Mouse (Mus musculus): ENCODE data around the gene Chst8. TPM values are rescaled to one million over a fixed set of nuclear protein-coding genes. Genes with fewer than 3 reads are reported as not detected.
A peak's percentile ranks its signal among the peaks of the same experiment; 100 is the strongest.

Chst8 gene
- polyA plus RNA-seq, 1 experiment from 2014 or later: 9.7 TPM

DNA sequence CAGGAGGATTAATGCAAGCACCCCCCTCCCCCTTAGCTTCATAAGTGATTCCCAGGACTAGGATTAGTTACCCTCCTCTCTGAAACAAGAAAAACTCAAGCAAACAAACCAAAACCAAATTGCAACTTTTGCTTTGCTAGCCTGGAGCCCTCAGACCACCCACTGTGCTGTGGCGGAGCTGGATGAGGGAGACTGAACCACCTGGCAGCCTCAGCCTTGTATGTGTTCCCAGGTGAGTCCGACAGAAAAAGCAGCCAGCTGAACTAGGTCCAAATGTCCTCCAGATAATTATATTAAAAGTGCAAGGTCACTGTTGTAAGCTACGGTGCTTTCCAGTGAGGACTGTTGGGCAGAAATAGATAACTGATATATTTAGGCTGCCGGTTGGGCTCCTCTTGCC, 25.7 kb upstream of the Chst8 start:
- Histone ChIP-seq H3K36me3 (ENCODE audit: control insufficient read depth, insufficient read depth, low read length) (no peaks in the 10 kb centered on the region), H3K27ac (ENCODE audit: low read depth, low read length) (no peak overlapping the region), H3K9me3 (ENCODE audit: control insufficient read depth, low read length) (no peaks in the 10 kb centered on the region), H3K27me3 (ENCODE audit: control insufficient read depth, insufficient read depth, low read length) (no peaks in the 10 kb centered on the region), H3K4me3 (ENCODE audit: low read depth, low read length) (no peak overlapping the region), H3K4me1 (ENCODE audit: control insufficient read depth, insufficient read depth, low read length) (no peaks in the 10 kb centered on the region), H3K4me2 (ENCODE audit: low read depth, low read length) (no peak overlapping the region), H3K9ac (replicated peaks; ENCODE audit: low read depth, low read length) (no peak overlapping the region)
- WGBS: 88% methylated on average over 4 of the region's 4 CpGs
- no peak for ATAC-seq (ENCODE audit: low read depth)

DNA sequence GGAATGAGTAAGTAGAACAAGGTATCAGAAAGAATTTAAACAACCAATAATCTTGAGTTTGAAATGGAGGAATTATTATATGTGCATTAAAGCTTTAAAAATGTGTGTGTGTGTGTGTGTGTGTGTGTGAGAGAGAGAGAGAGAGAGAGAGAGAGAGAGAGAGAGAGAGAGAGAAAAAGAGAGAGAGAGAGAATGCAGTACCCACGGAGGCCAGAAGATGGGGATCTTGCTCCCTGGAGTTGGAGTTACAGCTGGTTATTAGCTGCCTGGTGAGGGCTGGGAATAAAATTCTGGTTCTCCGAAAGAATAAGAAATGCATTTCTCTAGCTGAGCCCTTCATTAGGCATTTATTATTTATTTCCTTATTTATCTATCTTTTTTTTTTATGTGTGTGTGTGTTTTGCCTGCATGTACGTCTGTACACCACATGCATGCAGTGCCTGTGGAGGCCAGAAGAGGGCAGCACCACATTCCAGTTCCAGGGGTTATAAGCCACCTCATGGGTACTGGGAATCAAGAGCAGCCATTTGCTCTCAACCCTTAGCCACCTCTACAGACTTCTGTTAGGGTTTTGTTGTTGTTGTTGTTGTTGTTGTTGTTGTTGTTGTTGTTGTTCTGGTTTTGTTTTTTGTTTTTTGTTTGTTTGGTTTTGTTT, 13.9 kb upstream of the Chst8 start:
- H3K4me2 ChIP-seq (ENCODE audit: low read depth, low read length): no peak overlapping the region
- no peak overlapping the region for H3K9ac ChIP-seq (replicated peaks; ENCODE audit: low read depth, low read length)
- H3K9me3 ChIP-seq (ENCODE audit: control insufficient read depth, low read length): no peaks in the 10 kb centered on the region
- no peaks in the 10 kb centered on the region for H3K4me1 ChIP-seq (ENCODE audit: control insufficient read depth, insufficient read depth, low read length)
- no peak overlapping the region for H3K27ac ChIP-seq (ENCODE audit: low read depth, low read length)
- no peaks in the 10 kb centered on the region for H3K27me3 ChIP-seq (ENCODE audit: control insufficient read depth, insufficient read depth, low read length)
- no peak for ATAC-seq (ENCODE audit: low read depth)
- no peak overlapping the region for H3K4me3 ChIP-seq (ENCODE audit: low read depth, low read length)
- H3K36me3 ChIP-seq (ENCODE audit: control insufficient read depth, insufficient read depth, low read length): no peaks in the 10 kb centered on the region
- 38% methylated on average over 3 of the region's 3 CpGs for WGBS

DNA sequence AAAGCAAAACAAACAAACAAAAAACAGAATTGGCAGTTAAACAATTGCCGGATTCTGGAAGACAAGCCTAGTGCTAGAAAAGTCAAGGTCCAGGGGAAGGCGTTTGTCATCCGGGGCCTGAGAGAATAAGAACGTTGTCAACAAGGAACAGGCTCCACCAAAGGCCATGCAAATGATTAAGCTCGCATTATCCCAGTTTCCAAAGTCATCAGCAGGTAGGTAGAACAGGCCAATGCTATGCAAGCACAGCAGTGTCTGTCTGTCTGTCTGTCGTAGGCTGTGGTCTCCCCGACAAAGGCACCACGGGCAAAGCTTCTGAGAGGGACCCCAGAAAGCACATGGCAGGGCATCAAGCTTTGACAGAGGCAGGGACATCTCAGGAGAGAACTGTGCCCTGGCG, 9.1 kb upstream of the Chst8 start:
- Histone ChIP-seq H3K4me2 (ENCODE audit: low read depth, low read length) (no peak overlapping the region), H3K36me3 (ENCODE audit: control insufficient read depth, insufficient read depth, low read length) (no peaks in the 10 kb centered on the region), H3K9me3 (ENCODE audit: control insufficient read depth, low read length) (no peaks in the 10 kb centered on the region), H3K4me1 (ENCODE audit: control insufficient read depth, insufficient read depth, low read length) (no peaks in the 10 kb centered on the region), H3K9ac (replicated peaks; ENCODE audit: low read depth, low read length) (no peak overlapping the region), H3K27ac (ENCODE audit: low read depth, low read length) (no peak overlapping the region), H3K4me3 (ENCODE audit: low read depth, low read length) (no peak overlapping the region), H3K27me3 (ENCODE audit: control insufficient read depth, insufficient read depth, low read length) (no peaks in the 10 kb centered on the region)
- WGBS: 85% methylated on average over 9 of the region's 9 CpGs
- ATAC-seq (ENCODE audit: low read depth): no peak

DNA sequence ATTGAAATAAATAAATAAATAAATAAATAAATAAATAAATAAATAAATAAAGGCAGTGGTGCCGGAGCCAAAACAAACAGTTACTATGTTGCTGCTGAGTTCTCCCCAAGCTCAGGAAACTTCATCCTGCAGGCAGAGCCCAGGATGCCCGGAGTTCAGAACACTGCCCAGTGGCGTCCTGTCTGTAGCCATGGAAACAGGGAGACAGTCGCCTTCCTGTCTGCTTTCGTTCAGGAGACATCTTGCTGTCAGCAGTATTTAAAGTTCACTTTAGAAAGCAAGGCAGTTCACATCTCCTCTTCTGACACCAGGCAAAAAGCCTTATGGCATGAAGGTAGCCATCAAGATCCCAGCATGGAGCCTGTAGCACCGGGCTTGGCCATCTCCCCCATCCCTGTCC, 8.0 kb upstream of the Chst8 start:
- no peaks in the 10 kb centered on the region for H3K36me3 ChIP-seq (ENCODE audit: control insufficient read depth, insufficient read depth, low read length)

DNA sequence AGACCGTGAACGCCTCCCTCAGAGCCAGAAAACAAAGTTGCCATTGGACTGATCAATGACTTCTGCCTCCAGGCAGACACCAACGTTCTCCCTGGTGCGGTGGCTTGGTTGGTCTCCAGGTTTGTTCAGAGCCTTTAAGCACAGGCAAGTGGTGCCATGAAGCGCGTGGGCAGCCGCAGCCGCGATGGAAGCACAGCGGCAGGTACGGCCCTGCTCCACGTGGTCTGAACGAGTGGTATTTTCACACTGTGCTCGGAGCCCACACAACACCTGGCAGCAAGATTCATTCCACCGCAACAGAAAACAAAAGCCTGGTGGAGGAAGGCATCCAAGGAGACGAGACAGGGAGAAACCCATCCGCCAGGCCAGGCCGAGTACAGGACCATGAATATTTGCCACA, 7.3 kb upstream of the Chst8 start:
- Histone ChIP-seq H3K27me3 (ENCODE audit: control insufficient read depth, insufficient read depth, low read length) (no peaks in the 10 kb centered on the region), H3K4me1 (ENCODE audit: control insufficient read depth, insufficient read depth, low read length) (no peaks in the 10 kb centered on the region), H3K4me2 (ENCODE audit: low read depth, low read length) (no peak overlapping the region), H3K36me3 (ENCODE audit: control insufficient read depth, insufficient read depth, low read length) (no peaks in the 10 kb centered on the region), H3K9ac (replicated peaks; ENCODE audit: low read depth, low read length) (no peak overlapping the region), H3K27ac (ENCODE audit: low read depth, low read length) (no peak overlapping the region), H3K4me3 (ENCODE audit: low read depth, low read length) (no peak overlapping the region), H3K9me3 (ENCODE audit: control insufficient read depth, low read length) (no peaks in the 10 kb centered on the region)
- WGBS: 84% methylated on average over 18 of the region's 18 CpGs
- ATAC-seq (ENCODE audit: low read depth): no peak

More for the DNA sequence above, 8.0 kb upstream of the Chst8 start:
- Histone ChIP-seq H3K4me2 (ENCODE audit: low read depth, low read length) (no peak overlapping the region), H3K4me1 (ENCODE audit: control insufficient read depth, insufficient read depth, low read length) (no peaks in the 10 kb centered on the region), H3K9me3 (ENCODE audit: control insufficient read depth, low read length) (no peaks in the 10 kb centered on the region), H3K27ac (ENCODE audit: low read depth, low read length) (no peak overlapping the region), H3K9ac (replicated peaks; ENCODE audit: low read depth, low read length) (no peak overlapping the region), H3K27me3 (ENCODE audit: control insufficient read depth, insufficient read depth, low read length) (no peaks in the 10 kb centered on the region), H3K4me3 (ENCODE audit: low read depth, low read length) (no peak overlapping the region)
- WGBS: 25% methylated on average over 6 of the region's 6 CpGs
- ATAC-seq (ENCODE audit: low read depth): no peak

DNA sequence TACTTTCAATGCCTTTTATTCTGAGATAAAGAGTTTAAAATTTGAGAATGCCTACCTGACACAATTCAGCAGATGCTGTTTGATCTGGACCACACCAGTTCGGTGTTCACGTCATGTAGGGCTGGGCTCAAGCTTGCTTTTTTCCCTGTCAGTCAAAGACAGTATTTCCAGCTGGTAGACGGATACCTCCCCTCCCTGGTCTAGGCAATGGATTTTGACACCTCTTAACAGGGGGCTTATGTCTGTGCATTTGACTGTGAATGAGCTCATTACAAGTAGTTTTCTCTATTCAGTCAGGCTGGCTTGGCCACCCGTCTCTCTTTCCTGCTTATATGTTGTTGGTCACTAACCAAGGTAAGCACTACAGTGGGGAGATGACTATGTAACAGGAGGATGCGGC, 6.1 kb upstream of the Chst8 start:
- no peak for ATAC-seq (ENCODE audit: low read depth)
- Histone ChIP-seq H3K27ac (ENCODE audit: low read depth, low read length) (no peak overlapping the region), H3K4me1 (ENCODE audit: control insufficient read depth, insufficient read depth, low read length) (no peaks in the 10 kb centered on the region), H3K9ac (replicated peaks; ENCODE audit: low read depth, low read length) (no peak overlapping the region), H3K4me3 (ENCODE audit: low read depth, low read length) (no peak overlapping the region), H3K27me3 (ENCODE audit: control insufficient read depth, insufficient read depth, low read length) (no peaks in the 10 kb centered on the region), H3K9me3 (ENCODE audit: control insufficient read depth, low read length) (no peaks in the 10 kb centered on the region), H3K36me3 (ENCODE audit: control insufficient read depth, insufficient read depth, low read length) (no peaks in the 10 kb centered on the region), H3K4me2 (ENCODE audit: low read depth, low read length) (no peak overlapping the region)
- WGBS: 74% methylated on average over 5 of the region's 5 CpGs

DNA sequence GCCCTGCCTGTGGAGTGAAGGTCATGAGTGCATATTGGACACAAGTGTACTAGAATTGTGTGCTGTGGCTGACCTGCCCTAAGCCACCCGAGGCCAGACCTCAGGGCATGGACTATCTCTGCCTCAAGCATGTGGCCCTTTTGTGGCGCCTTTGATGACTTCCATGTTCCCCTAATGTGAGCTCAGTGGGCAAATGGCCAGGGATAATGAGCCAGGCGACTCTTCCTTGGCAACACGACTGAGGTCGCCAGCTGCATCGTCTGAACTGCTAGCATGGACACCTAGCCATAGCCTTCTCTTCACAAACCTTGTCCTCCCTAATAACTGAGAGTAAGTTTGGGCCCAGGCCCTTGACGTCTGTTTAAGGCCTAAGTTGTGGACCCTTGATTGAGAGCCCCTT, 4.5 kb upstream of the Chst8 start:
- 0 out of 2 replicates have a peak, but pooled peaks cover 4% of the 10 kb centered on the region for H3K4me1 ChIP-seq (ENCODE audit: control insufficient read depth, insufficient read depth, low read length)
- no peaks in the 10 kb centered on the region for H3K36me3 ChIP-seq (ENCODE audit: control insufficient read depth, insufficient read depth, low read length)
- no peak overlapping the region for H3K4me3 ChIP-seq (ENCODE audit: low read depth, low read length)
- ATAC-seq (ENCODE audit: low read depth): no peak
- peaks cover 2% of the 10 kb centered on the region; the same call in 1 of the 2 replicates for H3K27me3 ChIP-seq (ENCODE audit: control insufficient read depth, insufficient read depth, low read length)
- H3K27ac ChIP-seq (ENCODE audit: low read depth, low read length): no peak overlapping the region
- no peak overlapping the region for H3K4me2 ChIP-seq (ENCODE audit: low read depth, low read length)
- no peak overlapping the region for H3K9ac ChIP-seq (replicated peaks; ENCODE audit: low read depth, low read length)
- 70% methylated on average over 7 of the region's 7 CpGs for WGBS
- no peaks in the 10 kb centered on the region for H3K9me3 ChIP-seq (ENCODE audit: control insufficient read depth, low read length)

DNA sequence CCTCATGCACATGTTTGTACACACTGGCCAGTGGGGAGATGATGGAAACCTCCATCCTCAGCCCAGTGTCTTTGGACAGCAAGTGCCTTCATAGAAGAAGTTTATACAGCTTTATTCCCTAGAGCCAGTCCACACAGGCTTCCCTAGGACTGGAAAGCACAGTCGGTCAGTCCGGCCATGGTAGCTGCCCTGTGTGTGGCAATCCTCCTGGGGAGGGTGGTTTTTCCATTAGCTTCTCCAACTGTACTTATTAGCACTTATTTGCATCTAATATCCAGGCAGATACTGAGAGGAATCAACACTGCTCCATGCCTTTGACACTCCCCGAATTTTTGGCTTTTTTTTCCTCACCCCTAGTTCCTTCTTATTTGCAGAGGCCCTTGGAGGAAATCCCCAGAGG, 2.3 kb upstream of the Chst8 start:
- H3K4me3 ChIP-seq (ENCODE audit: low read depth, low read length): no peak overlapping the region
- H3K27me3 ChIP-seq (ENCODE audit: control insufficient read depth, insufficient read depth, low read length): peaks cover 5% of the 10 kb centered on the region; the same call in 1 of the 2 replicates
- 0 out of 2 replicates have a peak, but pooled peaks cover 10% of the 10 kb centered on the region for H3K4me1 ChIP-seq (ENCODE audit: control insufficient read depth, insufficient read depth, low read length)
- no peaks in the 10 kb centered on the region for H3K36me3 ChIP-seq (ENCODE audit: control insufficient read depth, insufficient read depth, low read length)
- no peak for ATAC-seq (ENCODE audit: low read depth)
- H3K9me3 ChIP-seq (ENCODE audit: control insufficient read depth, low read length): no peaks in the 10 kb centered on the region
- WGBS: 81% methylated on average over 3 of the region's 3 CpGs
- no peak overlapping the region for H3K4me2 ChIP-seq (ENCODE audit: low read depth, low read length)
- H3K9ac ChIP-seq (replicated peaks; ENCODE audit: low read depth, low read length): no peak overlapping the region
- no peak overlapping the region for H3K27ac ChIP-seq (ENCODE audit: low read depth, low read length)

DNA sequence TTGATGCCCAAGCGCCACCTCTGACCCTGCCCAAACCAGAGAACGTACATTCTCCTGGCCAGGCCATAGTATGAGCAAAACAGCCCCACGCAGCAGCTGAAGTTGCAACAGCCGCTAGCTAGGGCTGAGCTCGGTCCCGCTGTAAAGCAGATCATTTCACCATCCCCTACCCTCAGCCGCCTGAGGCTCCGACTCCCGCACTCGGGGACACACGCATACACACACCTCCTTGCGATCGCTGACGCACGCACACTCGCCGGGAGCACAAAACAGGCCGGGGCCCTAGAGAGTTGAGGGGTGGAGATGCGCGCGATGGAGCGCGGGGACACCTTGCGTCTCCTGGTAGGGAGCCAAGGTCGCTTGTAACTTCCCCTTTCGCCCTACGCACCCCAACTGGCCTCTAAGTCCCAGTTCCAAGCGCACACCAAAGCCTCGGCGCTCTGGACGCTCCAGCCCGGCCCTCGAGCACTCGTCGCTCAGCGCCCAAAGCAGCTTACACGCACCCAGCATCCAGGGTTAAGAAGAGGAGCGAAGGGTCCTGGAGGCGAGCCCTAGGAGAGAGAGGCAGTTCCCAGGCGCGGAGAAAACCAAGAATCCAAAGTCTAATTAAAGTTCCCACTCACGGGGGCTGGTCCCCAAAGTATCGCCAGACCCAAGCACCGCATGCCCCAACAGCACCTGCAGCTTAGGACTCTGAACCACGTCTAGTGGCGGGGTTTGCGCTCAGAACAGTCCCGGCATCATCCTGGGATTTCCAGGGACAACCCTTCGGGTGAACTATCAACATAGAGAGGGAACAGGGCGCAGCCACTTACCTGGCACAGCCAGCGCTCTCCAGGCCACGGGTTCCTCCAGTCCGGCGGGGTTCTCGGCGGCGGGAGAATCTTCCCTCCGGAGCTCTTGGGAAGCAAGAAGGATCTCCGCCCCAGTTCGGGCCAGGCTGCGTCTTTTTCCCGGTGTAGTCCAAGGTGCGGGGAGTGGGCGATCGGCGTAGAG, 682 bp downstream of the Chst8 start:
- Histone ChIP-seq H3K36me3 (ENCODE audit: control insufficient read depth, insufficient read depth, low read length) (no peaks in the 10 kb centered on the region), H3K9me3 (ENCODE audit: control insufficient read depth, low read length) (no peaks in the 10 kb centered on the region), H3K4me1 (ENCODE audit: control insufficient read depth, insufficient read depth, low read length) (peaks cover 14% of the 10 kb centered on the region; the same call in 1 of the 2 replicates), H3K27me3 (ENCODE audit: control insufficient read depth, insufficient read depth, low read length) (peaks cover 5% of the 10 kb centered on the region; the same call in 1 of the 2 replicates), H3K9ac (replicated peaks; ENCODE audit: low read depth, low read length) (peak overlapping the region; percentile 59), H3K4me2 (ENCODE audit: low read depth, low read length) (peak overlapping the region; percentile 85), H3K4me3 (ENCODE audit: low read depth, low read length) (peak overlapping the region; percentile 54), H3K27ac (ENCODE audit: low read depth, low read length) (peak overlapping the region; percentile 34; the same call in 1 of the 2 replicates)
- under 1% methylated on average over 66 of the region's 66 CpGs for WGBS
- peak; percentile 32; the same call in 1 of the 2 replicates for ATAC-seq (ENCODE audit: low read depth)

Measured in neural tube, embryonic 14.5 days (tissue).